Mouse (Mus musculus) heart, embryonic 16.5 days (tissue): ENCODE results near the gene Pth1r. TPM values are rescaled to one million over a fixed set of nuclear protein-coding genes. Genes with fewer than 3 reads are reported as not detected.

Experiments used
- ATAC-seq: fragments of 200-750 bp; cut with Nextera tagmentation; replicated peaks from 2 replicates; pipeline ENCODE4 v1.8.0; 2017; ENCODE audit warnings: moderate number of reproducible peaks; ENCODE audit not compliant: insufficient read depth, low FRiP score; ENCODE audit errors: extremely low read depth
- H3K27ac ChIP-seq: fragments of 300-500 bp; sonication (generic); 2 replicates; pipeline ENCODE4 v1.5.1; 2014; ENCODE audit warnings: mild to moderate bottlenecking, low read length, control low read depth, moderate library complexity
- H3K27me3 ChIP-seq: fragments of 300-500 bp; sonication (generic); 2 replicates; pipeline ENCODE4 v1.6.1; 2014; ENCODE audit warnings: low read length, mixed read lengths; ENCODE audit not compliant: control insufficient read depth, insufficient read depth
- H3K36me3 ChIP-seq: fragments of 300-500 bp; sonication (generic); 2 replicates; pipeline ENCODE4 v1.6.1; 2014; ENCODE audit not compliant: control insufficient read depth, insufficient read depth
- H3K4me1 ChIP-seq: fragments of 300-500 bp; sonication (generic); 2 replicates; pipeline ENCODE4 v1.6.1; 2014; ENCODE audit warnings: low read length, mixed read lengths; ENCODE audit not compliant: control insufficient read depth, insufficient read depth
- H3K4me2 ChIP-seq: fragments of 300-500 bp; sonication (generic); 2 replicates; pipeline ENCODE4 v1.6.1; 2014; ENCODE audit warnings: low read depth, mild to moderate bottlenecking, control low read depth, low read length
- H3K4me3 ChIP-seq: fragments of 300-500 bp; sonication (generic); 2 replicates; pipeline ENCODE4 v1.5.1; 2014; ENCODE audit warnings: mild to moderate bottlenecking, control low read depth, low read length
- H3K9ac ChIP-seq: fragments of 300-500 bp; sonication (generic); 2 replicates; pipeline ENCODE4 v1.6.1; 2014; ENCODE audit warnings: low read length, control low read depth
- H3K9me3 ChIP-seq: fragments of 300-500 bp; sonication (generic); replicated peaks from 2 replicates; pipeline ENCODE4 v1.6.1; 2016; ENCODE audit warnings: low read length; ENCODE audit not compliant: control insufficient read depth
- WGBS: fragments of 180-500 bp; shearing (Covaris S2); extraction: QIAGEN DNeasy Blood & Tissue Kit; methylation state at CpG from one replicate; pipeline ENCODE4 v1.1.7; 2014; 5-methylcytosine and 5-hydroxymethylcytosine counted together
- polyA plus RNA-seq: library from polyadenylated mRNA; unstranded; fragments of >200 nt; fragmentation: Nextera tagmentation; extraction: Ambion mirVana; gene quantifications from 2 replicates; pipeline ENCODE4 v1.2.1, GENCODE M21; 2015

Gene Pth1r
- 21.0 and 26.3 TPM in 2 replicates for polyA plus RNA-seq

GRCm38 (mm10) chr9:110746961-110747360 is at the start of gene Pth1r:
Pth1r (minus strand) TSS chr9:110747145.
- H3K4me2 ChIP-seq, result no peak within 1 kb of the TSS
- H3K27ac ChIP-seq, result no peak within 1 kb of the TSS
- no peak within 1 kb of the TSS for H3K4me3 ChIP-seq
- H3K36me3 ChIP-seq, result no peaks in the 10 kb centered on the region
- no peaks in the 10 kb centered on the region for H3K9me3 ChIP-seq
- peaks cover 25% of the 10 kb centered on the region for H3K4me1 ChIP-seq
- peaks cover 12% of the 10 kb centered on the region for H3K27me3 ChIP-seq
- no peak within 1 kb of the TSS for H3K9ac ChIP-seq
- WGBS, result 71% methylated on average over 7 of the region's 7 CpGs
- no peak for ATAC-seq

- H3K36me3 ChIP-seq, result no peaks in the 10 kb centered on the region
- H3K4me2 ChIP-seq, result no peak overlapping the region
- no peak overlapping the region for H3K27ac ChIP-seq
- no peaks in the 10 kb centered on the region for H3K4me1 ChIP-seq
- H3K27me3 ChIP-seq, result no peaks in the 10 kb centered on the region
- H3K4me3 ChIP-seq, result no peak overlapping the region
- no peak for ATAC-seq
- 64% methylated on average over 4 of the region's 4 CpGs for WGBS
- H3K9ac ChIP-seq, result no peak overlapping the region
- H3K9me3 ChIP-seq, result 0 out of 2 replicates have a peak, but pooled peaks cover 2% of the 10 kb centered on the region
Measured at GRCm38 (mm10) chr9:110790462-110790861, 43.5 kb upstream of the Pth1r start.

GRCm38 (mm10) chr9:110788169-110788568 is 41.2 kb upstream of the Pth1r start:
- Histone ChIP-seq H3K4me2 (no peak overlapping the region), H3K4me1 (peaks cover 2% of the 10 kb centered on the region; the same call in 1 of the 2 replicates), H3K27ac (no peak overlapping the region), H3K4me3 (no peak overlapping the region), H3K36me3 (no peaks in the 10 kb centered on the region), H3K9ac (no peak overlapping the region), H3K9me3 (0 out of 2 replicates have a peak, but pooled peaks cover 2% of the 10 kb centered on the region), H3K27me3 (no peaks in the 10 kb centered on the region)
- WGBS, result 88% methylated on average over 3 of the region's 3 CpGs
- no peak for ATAC-seq

- Histone ChIP-seq H3K36me3 (no peaks in the 10 kb centered on the region), H3K4me3 (no peak overlapping the region), H3K9ac (no peak overlapping the region), H3K27ac (no peak overlapping the region), H3K27me3 (no peaks in the 10 kb centered on the region), H3K4me2 (no peak overlapping the region), H3K4me1 (peaks cover 14% of the 10 kb centered on the region), H3K9me3 (0 out of 2 replicates have a peak, but pooled peaks cover 2% of the 10 kb centered on the region)
- ATAC-seq, result no peak
- 30% methylated on average over 1 of the region's 1 CpGs for WGBS
Measured at GRCm38 (mm10) chr9:110783611-110784010, 36.7 kb upstream of the Pth1r start.

- peak; percentile 64 for ATAC-seq
- no peaks in the 10 kb centered on the region for H3K9me3 ChIP-seq
- peak overlapping the region; percentile 75 for H3K9ac ChIP-seq
- peak overlapping the region; percentile 73 for H3K4me2 ChIP-seq
- no peaks in the 10 kb centered on the region for H3K27me3 ChIP-seq
- peak overlapping the region; percentile 78 for H3K27ac ChIP-seq
- no peaks in the 10 kb centered on the region for H3K36me3 ChIP-seq
- H3K4me1 ChIP-seq, result peaks cover 14% of the 10 kb centered on the region
- under 1% methylated on average over 23 of the region's 23 CpGs for WGBS
- H3K4me3 ChIP-seq, result peak overlapping the region; percentile 55
Measured at GRCm38 (mm10) chr9:110781731-110782130, 34.8 kb upstream of the Pth1r start.

- Histone ChIP-seq H3K9ac (peak overlapping the region; percentile 75), H3K4me3 (peak overlapping the region; percentile 55), H3K4me1 (peaks cover 14% of the 10 kb centered on the region), H3K9me3 (no peaks in the 10 kb centered on the region), H3K4me2 (peak overlapping the region; percentile 73), H3K27me3 (no peaks in the 10 kb centered on the region), H3K27ac (peak overlapping the region; percentile 78), H3K36me3 (no peaks in the 10 kb centered on the region)
- whole genome bisulfite sequencing, result under 1% methylated on average over 43 of the region's 43 CpGs
- peak; percentile 90 for ATAC-seq
Measured at GRCm38 (mm10) chr9:110781256-110781721, 34.3 kb upstream of the Pth1r start.

GRCm38 (mm10) chr9:110779242-110779913 is 32.4 kb upstream of the Pth1r start:
- no peaks in the 10 kb centered on the region for H3K27me3 ChIP-seq
- H3K4me1 ChIP-seq, result peaks cover 27% of the 10 kb centered on the region
- no peak overlapping the region for H3K4me3 ChIP-seq
- no peaks in the 10 kb centered on the region for H3K9me3 ChIP-seq
- H3K9ac ChIP-seq, result no peak overlapping the region
- no peak for ATAC-seq
- no peaks in the 10 kb centered on the region for H3K36me3 ChIP-seq
- no peak overlapping the region for H3K27ac ChIP-seq
- 63% methylated on average over 5 of the region's 5 CpGs for WGBS
- H3K4me2 ChIP-seq, result no peak overlapping the region

- H3K27ac ChIP-seq, result no peak overlapping the region
- H3K9me3 ChIP-seq, result no peaks in the 10 kb centered on the region
- ATAC-seq, result no peak
- WGBS, result 79% methylated on average over 7 of the region's 7 CpGs
- H3K36me3 ChIP-seq, result no peaks in the 10 kb centered on the region
- no peaks in the 10 kb centered on the region for H3K27me3 ChIP-seq
- H3K4me2 ChIP-seq, result no peak overlapping the region
- no peak overlapping the region for H3K4me3 ChIP-seq
- no peak overlapping the region for H3K9ac ChIP-seq
- H3K4me1 ChIP-seq, result peaks cover 26% of the 10 kb centered on the region
Measured at GRCm38 (mm10) chr9:110778559-110778958, 31.6 kb upstream of the Pth1r start.

GRCm38 (mm10) chr9:110778100-110778499 is 31.2 kb upstream of the Pth1r start:
- H3K4me3 ChIP-seq, result no peak overlapping the region
- no peak overlapping the region for H3K4me2 ChIP-seq
- H3K4me1 ChIP-seq, result peaks cover 24% of the 10 kb centered on the region
- H3K27me3 ChIP-seq, result no peaks in the 10 kb centered on the region
- ATAC-seq, result no peak
- H3K9ac ChIP-seq, result no peak overlapping the region
- H3K36me3 ChIP-seq, result no peaks in the 10 kb centered on the region
- H3K9me3 ChIP-seq, result no peaks in the 10 kb centered on the region
- no peak overlapping the region for H3K27ac ChIP-seq
- WGBS, result 61% methylated on average over 1 of the region's 1 CpGs
